Mouse (Mus musculus) monocyte, adult 5-6 weeks (primary cell): Measurements from ENCODE around the gene Thbs4. TPM values are rescaled to one million over a fixed set of nuclear protein-coding genes. Genes with fewer than 3 reads are reported as not detected.
"Not testable (repeated sequence)": the region's sequence is repeated elsewhere in the genome, so short reads cannot be mapped to it uniquely, and the experiment has no call there.

ENCODE experiments used
- ATAC-seq: fragments of 153-309, 156-312 bp; replicated peaks from 2 replicates; pipeline ENCODE4 v1.8.0; 2017; ENCODE audit warnings: mild to moderate bottlenecking; ENCODE audit not compliant: low TSS enrichment, insufficient number of reproducible peaks, severe bottlenecking, poor library complexity, low FRiP score
- total RNA-seq: library from RNA; stranded (forward); fragments of 200-1000, 200-491, 200-594 nt; gene quantifications from 3 replicates; pipeline ENCODE4 v1.2.3, GENCODE M21; 2017

The Thbs4 gene
- not detected in 3 replicates for total RNA-seq

GRCm38 (mm10) chr13:92794462-92795214, at the start of gene Thbs4:
Gene Thbs4 (minus strand): TSS chr13:92794818.
- ATAC-seq: no peak

- ATAC-seq: no peak
Observed at GRCm38 (mm10) chr13:92833162-92833561, 38.5 kb upstream of the Thbs4 start.

- no peak for ATAC-seq
Observed at GRCm38 (mm10) chr13:92828820-92829219, 34.2 kb upstream of the Thbs4 start.

- no peak for ATAC-seq
Observed at GRCm38 (mm10) chr13:92817357-92817756, 22.7 kb upstream of the Thbs4 start.

GRCm38 (mm10) chr13:92816329-92816728, 21.7 kb upstream of the Thbs4 start:
- ATAC-seq: no peak

- ATAC-seq: not testable (repeated sequence)
Observed at GRCm38 (mm10) chr13:92810592-92810991, 16.0 kb upstream of the Thbs4 start.

GRCm38 (mm10) chr13:92807849-92808248, 13.2 kb upstream of the Thbs4 start:
- no peak for ATAC-seq

GRCm38 (mm10) chr13:92806785-92807184, 12.2 kb upstream of the Thbs4 start:
- no peak for ATAC-seq

- ATAC-seq: no peak
Observed at GRCm38 (mm10) chr13:92799306-92799925, 4.8 kb upstream of the Thbs4 start.

GRCm38 (mm10) chr13:92798830-92799229, 4.2 kb upstream of the Thbs4 start:
- no peak for ATAC-seq

GRCm38 (mm10) chr13:92793636-92794035, 982 bp downstream of the Thbs4 start:
- no peak for ATAC-seq

GRCm38 (mm10) chr13:92791474-92791873, 3.1 kb downstream of the Thbs4 start:
- no peak for ATAC-seq

GRCm38 (mm10) chr13:92784311-92784710, 10.3 kb downstream of the Thbs4 start:
- ATAC-seq: no peak

GRCm38 (mm10) chr13:92783551-92783950, 11.1 kb downstream of the Thbs4 start:
- no peak for ATAC-seq

GRCm38 (mm10) chr13:92780927-92781326, 13.7 kb downstream of the Thbs4 start:
- ATAC-seq: no peak

- ATAC-seq: no peak
Observed at GRCm38 (mm10) chr13:92780076-92780475, 14.5 kb downstream of the Thbs4 start.

- ATAC-seq: no peak
Observed at GRCm38 (mm10) chr13:92778642-92779041, 16.0 kb downstream of the Thbs4 start.

- no peak for ATAC-seq
Observed at GRCm38 (mm10) chr13:92775916-92776315, 18.7 kb downstream of the Thbs4 start.

GRCm38 (mm10) chr13:92774887-92775286, 19.7 kb downstream of the Thbs4 start:
- no peak for ATAC-seq

- ATAC-seq: no peak
Observed at GRCm38 (mm10) chr13:92772500-92772899, 22.1 kb downstream of the Thbs4 start.
